Comparison of ENCODE assay signal across 7 mouse cellular contexts in genomic region chr2:92375788-92376187, GRCm38 (mm10). TPM values are rescaled to one million over a fixed set of nuclear protein-coding genes. Genes with fewer than 3 reads are reported as not detected.
A peak's percentile ranks its signal among the peaks of the same experiment; 100 is the strongest.
DNase-seq lines count a peak whose midpoint lies in the region; ATAC-seq lines count a peak whose summit lies in the region.

No protein-coding gene starts in this region.

- no peak for DNase-seq in embryo, embryonic 10.5 days (ENCODE audit: low spot score)
- DNase-seq in left cerebral cortex, postnatal 25 days (ENCODE audit: low spot score in 2 of 2): no peak

- peak overlapping the region; percentile 98 for H3K4me3 ChIP-seq in megakaryocyte, embryonic 14.5 days (replicated peaks)
- H3K4me3 ChIP-seq in limb, embryonic 12.5 days (replicated peaks): peak overlapping the region; percentile 76
- peak overlapping the region; percentile 75 for H3K4me3 ChIP-seq in stomach, embryonic 14.5 days (ENCODE audit: low read depth, low read length)

- ATAC-seq in megakaryocyte, adult 5-6 weeks (ENCODE audit: poor library complexity, severe bottlenecking): no peak
- 0 out of 2 replicates have a peak, but pooled peaks have one; percentile 13 for ATAC-seq in erythroblast, adult 5-6 weeks (replicated peaks; ENCODE audit: low FRiP score, poor library complexity, severe bottlenecking)
- ATAC-seq in limb, embryonic 12.5 days (ENCODE audit: insufficient number of reproducible peaks, insufficient read depth, low FRiP score, low TSS enrichment, low read depth): no peak
- no peak for ATAC-seq in stomach, embryonic 14.5 days (ENCODE audit: insufficient number of reproducible peaks, insufficient read depth, low FRiP score, low read depth)

- peak overlapping the region; percentile 94 for H3K4me2 ChIP-seq in limb, embryonic 12.5 days
- H3K4me2 ChIP-seq in stomach, embryonic 14.5 days (replicated peaks; ENCODE audit: low read depth, low read length): peak overlapping the region; percentile 84

- H3K36me3 ChIP-seq in megakaryocyte, embryonic 14.5 days (replicated peaks; ENCODE audit: low read length): peaks cover 41% of the 10 kb centered on the region
- H3K36me3 ChIP-seq in limb, embryonic 12.5 days: peaks cover 37% of the 10 kb centered on the region
- peaks cover 18% of the 10 kb centered on the region; the same call in 1 of the 2 replicates for H3K36me3 ChIP-seq in stomach, embryonic 14.5 days (ENCODE audit: control insufficient read depth, insufficient read depth, low read length)

- 13% methylated on average over 10 of the region's 10 CpGs for WGBS in limb, embryonic 12.5 days
- WGBS in stomach, embryonic 14.5 days: 12% methylated on average over 10 of the region's 10 CpGs

- intact Hi-C loops in left cerebral cortex, postnatal 25 days (cut with DNase I): no loop called here

- peak overlapping the region; percentile 57 for H3K9ac ChIP-seq in limb, embryonic 12.5 days (replicated peaks)
- H3K9ac ChIP-seq in stomach, embryonic 14.5 days (replicated peaks; ENCODE audit: low read depth, low read length): peak overlapping the region; percentile 45

- H3K27ac ChIP-seq in limb, embryonic 12.5 days: peak overlapping the region; percentile 87
- H3K27ac ChIP-seq in stomach, embryonic 14.5 days (ENCODE audit: low read length): no peak overlapping the region; the same call in 1 of the 2 replicates

- H3K4me1 ChIP-seq in megakaryocyte, embryonic 14.5 days: peaks cover 49% of the 10 kb centered on the region
- peaks cover 37% of the 10 kb centered on the region for H3K4me1 ChIP-seq in limb, embryonic 12.5 days (replicated peaks)
- H3K4me1 ChIP-seq in stomach, embryonic 14.5 days (ENCODE audit: control insufficient read depth, insufficient read depth, low read length): peaks cover 30% of the 10 kb centered on the region

- no peaks in the 10 kb centered on the region for H3K9me3 ChIP-seq in megakaryocyte, embryonic 14.5 days
- no peaks in the 10 kb centered on the region for H3K9me3 ChIP-seq in limb, embryonic 12.5 days
- no peaks in the 10 kb centered on the region for H3K9me3 ChIP-seq in stomach, embryonic 14.5 days (ENCODE audit: control insufficient read depth, low read depth, low read length)

- H3K27me3 ChIP-seq in megakaryocyte, embryonic 14.5 days (replicated peaks): peaks cover 20% of the 10 kb centered on the region
- H3K27me3 ChIP-seq in limb, embryonic 12.5 days: peaks cover 21% of the 10 kb centered on the region
- no peaks in the 10 kb centered on the region for H3K27me3 ChIP-seq in stomach, embryonic 14.5 days (ENCODE audit: control insufficient read depth, insufficient read depth, low read length)

RNA-seq across cellular contexts. Expression of gene Large2, which starts 1.1 kb away (rescaled TPM):
- polyA plus RNA-seq in megakaryocyte, embryonic 14.5 days (2012; ENCODE audit: insufficient read depth, low replicate concordance): not detected in 2 replicates
- total RNA-seq in megakaryocyte, adult 5-6 weeks (2015): not detected in 2 replicates
- not detected in 2 replicates for total RNA-seq in megakaryocyte, adult 5-6 weeks (2017)
- 4.2 TPM in 1 of 2 replicates, not detected in the other for total RNA-seq in erythroblast, adult 5-6 weeks (2015; ENCODE audit: low replicate concordance)
- not detected in 2 replicates for total RNA-seq in erythroblast, adult 5-6 weeks (2017; ENCODE audit: low replicate concordance)
- 10.7 and 13.9 TPM in 2 replicates for polyA plus RNA-seq in limb, embryonic 12.5 days (2016; fragmentation: Nextera tagmentation; extraction: Ambion mirVana)
- 14.8 and 14.9 TPM in 2 replicates for polyA plus RNA-seq in stomach, embryonic 14.5 days (2014; fragmentation: Nextera tagmentation; extraction: Ambion mirVana)
- total RNA-seq in left cerebral cortex, postnatal 25 days (2021): under 1 TPM; 0.62 to 0.80 TPM

RNA-seq across cellular contexts. Expression of gene Pex16, which starts 1.3 kb away (rescaled TPM):
- 28.2 and 40.3 TPM in 2 replicates for polyA plus RNA-seq in megakaryocyte, embryonic 14.5 days (2012; ENCODE audit: insufficient read depth, low replicate concordance)
- total RNA-seq in megakaryocyte, adult 5-6 weeks (2015): 13.8 and 18.1 TPM in 2 replicates
- 7.4 and 17.4 TPM in 2 replicates for total RNA-seq in megakaryocyte, adult 5-6 weeks (2017)
- total RNA-seq in erythroblast, adult 5-6 weeks (2015; ENCODE audit: low replicate concordance): 0.38 and 2.3 TPM in 2 replicates
- total RNA-seq in erythroblast, adult 5-6 weeks (2017; ENCODE audit: low replicate concordance): 3.7 and 6.6 TPM in 2 replicates
- 17.1 and 17.6 TPM in 2 replicates for polyA plus RNA-seq in limb, embryonic 12.5 days (2016; fragmentation: Nextera tagmentation; extraction: Ambion mirVana)
- polyA plus RNA-seq in stomach, embryonic 14.5 days (2014; fragmentation: Nextera tagmentation; extraction: Ambion mirVana): 20.0 and 23.2 TPM in 2 replicates
- total RNA-seq in left cerebral cortex, postnatal 25 days (2021): 10 to 100 TPM; 31.1 to 35.5 TPM

RNA-seq across cellular contexts. Expression of gene 1700029I15Rik, which starts 6.5 kb away (rescaled TPM):
- 3.6 TPM in 1 of 2 replicates, not detected in the other for polyA plus RNA-seq in megakaryocyte, embryonic 14.5 days (2012; ENCODE audit: insufficient read depth, low replicate concordance)
- 2.6 and 3.5 TPM in 2 replicates for total RNA-seq in megakaryocyte, adult 5-6 weeks (2015)
- 1.5 and 3.1 TPM in 2 replicates for total RNA-seq in megakaryocyte, adult 5-6 weeks (2017)
- not detected in 2 replicates for total RNA-seq in erythroblast, adult 5-6 weeks (2015; ENCODE audit: low replicate concordance)
- 0.70 and 4.0 TPM in 2 replicates for total RNA-seq in erythroblast, adult 5-6 weeks (2017; ENCODE audit: low replicate concordance)
- polyA plus RNA-seq in limb, embryonic 12.5 days (2016; fragmentation: Nextera tagmentation; extraction: Ambion mirVana): 3.0 and 3.3 TPM in 2 replicates
- 1.4 and 2.6 TPM in 2 replicates for polyA plus RNA-seq in stomach, embryonic 14.5 days (2014; fragmentation: Nextera tagmentation; extraction: Ambion mirVana)
- total RNA-seq in left cerebral cortex, postnatal 25 days (2021): 1 to 10 TPM; 3.4 to 4.4 TPM

RNA-seq across cellular contexts. Expression of gene Mapk8ip1, which starts 25.3 kb away (rescaled TPM):
- 0.20 TPM in 1 of 2 replicates, not detected in the other for polyA plus RNA-seq in megakaryocyte, embryonic 14.5 days (2012; ENCODE audit: insufficient read depth, low replicate concordance)
- not detected in 2 replicates for total RNA-seq in megakaryocyte, adult 5-6 weeks (2015)
- 0.04 TPM in 1 of 2 replicates, not detected in the other for total RNA-seq in megakaryocyte, adult 5-6 weeks (2017)
- not detected in 2 replicates for total RNA-seq in erythroblast, adult 5-6 weeks (2015; ENCODE audit: low replicate concordance)
- total RNA-seq in erythroblast, adult 5-6 weeks (2017; ENCODE audit: low replicate concordance): not detected in 2 replicates
- polyA plus RNA-seq in limb, embryonic 12.5 days (2016; fragmentation: Nextera tagmentation; extraction: Ambion mirVana): 29.4 and 34.8 TPM in 2 replicates
- 11.3 and 12.7 TPM in 2 replicates for polyA plus RNA-seq in stomach, embryonic 14.5 days (2014; fragmentation: Nextera tagmentation; extraction: Ambion mirVana)
- 100 to 1,000 TPM; 374 to 376 TPM for total RNA-seq in left cerebral cortex, postnatal 25 days (2021)

RNA-seq across cellular contexts. Expression of gene Cry2, which starts 58.1 kb away (rescaled TPM):
- polyA plus RNA-seq in megakaryocyte, embryonic 14.5 days (2012; ENCODE audit: insufficient read depth, low replicate concordance): 4.1 and 10.1 TPM in 2 replicates
- total RNA-seq in megakaryocyte, adult 5-6 weeks (2015): 3.5 and 4.1 TPM in 2 replicates
- 3.2 and 4.3 TPM in 2 replicates for total RNA-seq in megakaryocyte, adult 5-6 weeks (2017)
- 0.19 and 0.63 TPM in 2 replicates for total RNA-seq in erythroblast, adult 5-6 weeks (2015; ENCODE audit: low replicate concordance)
- total RNA-seq in erythroblast, adult 5-6 weeks (2017; ENCODE audit: low replicate concordance): 1.3 and 1.5 TPM in 2 replicates
- polyA plus RNA-seq in limb, embryonic 12.5 days (2016; fragmentation: Nextera tagmentation; extraction: Ambion mirVana): 27.1 TPM in 2 replicates
- polyA plus RNA-seq in stomach, embryonic 14.5 days (2014; fragmentation: Nextera tagmentation; extraction: Ambion mirVana): 24.2 and 25.7 TPM in 2 replicates
- 100 to 1,000 TPM; 110 to 113 TPM for total RNA-seq in left cerebral cortex, postnatal 25 days (2021)
